ENCODE assay signal across 10 mouse cellular contexts in genomic region chr11:44685129-44685528, GRCm38 (mm10).
DNase-seq lines count a peak whose midpoint lies in the region; ATAC-seq and TF ChIP-seq lines count a peak whose summit lies in the region.
"Had no signal": no experiment of that assay in that cellular context is flagged by ENCODE, and none has a peak within 500 bp of the region (broad histone marks: within the 10 kb centered on the region; RNA-seq: fewer than 3 reads in every experiment).

No protein-coding gene starts in this region.

- intact Hi-C loops in gastrocnemius, adult 2 months (cut with DNase I), result loop anchor here (5.0 kb wide), 1 partner anchor 68 kb away; the partner anchor contains the start of gene Ebf1
- intact Hi-C loops in gastrocnemius, postnatal 36 days (cut with DNase I), result no loop called here
- intact Hi-C loops in left cerebral cortex, adult 2 months (cut with DNase I), result no loop called here

- DNase-seq in gastrocnemius, adult 2 months, result no peak
- no peak for DNase-seq in gastrocnemius, postnatal 36 days
- no peak for DNase-seq in left cerebral cortex, adult 2 months (ENCODE audit: extremely low spot score in 1 of 2, low spot score in 2 of 2)
- DNase-seq in left cerebral cortex, adult 11 months (ENCODE audit: low spot score), result no peak
- DNase-seq in right cerebral cortex, postnatal 14 days, result no peak
- DNase-seq: cerebellum, adult 11 months had no signal

- ATAC-seq in hindbrain, embryonic 12.5 days (ENCODE audit: low FRiP score), result no peak
- ATAC-seq in midbrain, embryonic 15.5 days (replicated peaks), result no peak
- ATAC-seq in erythroid progenitor cell, adult 5-6 weeks (replicated peaks; ENCODE audit: low FRiP score, poor library complexity, severe bottlenecking), result no peak

- H3K9ac ChIP-seq in hindbrain, embryonic 12.5 days, result no peak overlapping the region
- H3K9ac ChIP-seq in midbrain, embryonic 15.5 days, result no peak overlapping the region

- peak overlapping the region; percentile 62 for H3K4me3 ChIP-seq in gastrocnemius, adult 2 months
- H3K4me3 ChIP-seq in left cerebral cortex, adult 2 months, result no peak overlapping the region
- no peak overlapping the region for H3K4me3 ChIP-seq in hindbrain, embryonic 12.5 days
- no peak overlapping the region for H3K4me3 ChIP-seq in midbrain, embryonic 15.5 days

- 73% methylated on average over 3 of the region's 3 CpGs for WGBS in hindbrain, embryonic 12.5 days
- 62% methylated on average over 3 of the region's 3 CpGs for whole genome bisulfite sequencing in midbrain, embryonic 15.5 days

- H3K27me3 ChIP-seq in hindbrain, embryonic 12.5 days, result no peaks in the 10 kb centered on the region
- H3K27me3 ChIP-seq in midbrain, embryonic 15.5 days (replicated peaks), result no peaks in the 10 kb centered on the region

- H3K9me3 ChIP-seq in hindbrain, embryonic 12.5 days (replicated peaks), result no peaks in the 10 kb centered on the region
- no peaks in the 10 kb centered on the region for H3K9me3 ChIP-seq in midbrain, embryonic 15.5 days
- H3K9me3 ChIP-seq: G1E had no signal

- TF ChIP-seq CTCF in gastrocnemius, adult 2 months (IDR thresholded peaks at IDR 0.05), result no peak
- no peak for TF ChIP-seq CTCF in left cerebral cortex, adult 2 months (IDR thresholded peaks at IDR 0.05)

- H3K36me3 ChIP-seq in hindbrain, embryonic 12.5 days, result no peaks in the 10 kb centered on the region
- no peaks in the 10 kb centered on the region for H3K36me3 ChIP-seq in midbrain, embryonic 15.5 days (replicated peaks)
- H3K36me3 ChIP-seq: G1E had no signal

- peaks cover 62% of the 10 kb centered on the region for H3K4me1 ChIP-seq in hindbrain, embryonic 12.5 days
- H3K4me1 ChIP-seq in midbrain, embryonic 15.5 days, result peaks cover 29% of the 10 kb centered on the region

- peak overlapping the region; percentile 84 for H3K27ac ChIP-seq in gastrocnemius, adult 2 months
- peak overlapping the region; percentile 25; the same call in 1 of the 2 replicates for H3K27ac ChIP-seq in left cerebral cortex, adult 2 months
- H3K27ac ChIP-seq in hindbrain, embryonic 12.5 days, result peak overlapping the region; percentile 45; the same call in 1 of the 2 replicates
- H3K27ac ChIP-seq in midbrain, embryonic 15.5 days, result 0 out of 2 replicates have a peak overlapping the region, but pooled peaks have one; percentile 17

- no peak overlapping the region for H3K4me2 ChIP-seq in hindbrain, embryonic 12.5 days (replicated peaks)
- no peak overlapping the region for H3K4me2 ChIP-seq in midbrain, embryonic 15.5 days

Comparison
In these comparisons a context has a peak if more than half of its experiments do, and no peak if none do; other contexts are left out.
1. H3K27ac ChIP-seq: peak in every context shown above with its lines; median percentile 84 in gastrocnemius, adult 2 months; 45 in hindbrain, embryonic 12.5 days; 25 in left cerebral cortex, adult 2 months; 17 in midbrain, embryonic 15.5 days.